Mouse (Mus musculus): ENCODE data around the gene Pld4. TPM values are rescaled to one million over a fixed set of nuclear protein-coding genes. Genes with fewer than 3 reads are reported as not detected.

The Pld4 gene
- 100 to 1,000 TPM; 377 to 378 TPM for total RNA-seq (2023)

DNA sequence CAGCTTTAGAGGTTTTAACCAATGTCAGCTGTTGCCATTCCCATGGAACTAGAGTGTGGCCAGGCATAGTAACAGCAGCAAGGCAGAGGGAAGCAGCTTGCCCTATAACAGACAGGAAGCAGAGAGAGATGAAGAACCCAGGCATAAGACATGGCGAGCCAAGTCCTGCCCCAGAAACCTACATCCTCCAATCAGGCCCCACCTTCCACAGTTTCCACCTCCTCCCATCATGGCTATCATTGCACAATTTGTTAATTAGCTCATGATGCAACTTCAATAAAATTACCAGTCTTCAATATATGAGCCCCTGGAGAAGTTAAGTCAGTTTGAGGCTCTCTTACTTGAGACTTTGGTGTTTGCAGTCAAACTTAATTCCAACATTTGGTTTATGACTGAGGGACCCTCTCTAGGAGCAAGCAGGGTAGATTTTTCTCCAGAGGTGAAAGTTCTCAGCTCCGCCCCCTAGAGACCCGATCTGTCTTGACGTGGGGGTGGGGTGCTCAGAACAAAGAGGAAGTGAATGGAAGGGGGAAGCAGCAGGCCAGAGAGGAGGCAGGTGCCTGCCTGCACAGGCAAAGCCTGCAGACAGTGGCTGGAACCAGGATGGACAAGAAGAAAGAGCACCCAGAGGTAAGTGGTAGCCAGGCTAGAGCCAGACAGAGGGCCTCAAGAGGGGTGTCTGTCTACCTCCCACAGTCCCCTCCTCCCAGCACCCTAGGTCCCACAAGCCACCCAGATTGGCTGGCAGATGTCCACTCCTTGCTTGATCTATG, at the start of gene Pld4:
Gene Pld4 (plus strand): TSS at position 502 of the 773 bp plus-strand sequence.

DNA sequence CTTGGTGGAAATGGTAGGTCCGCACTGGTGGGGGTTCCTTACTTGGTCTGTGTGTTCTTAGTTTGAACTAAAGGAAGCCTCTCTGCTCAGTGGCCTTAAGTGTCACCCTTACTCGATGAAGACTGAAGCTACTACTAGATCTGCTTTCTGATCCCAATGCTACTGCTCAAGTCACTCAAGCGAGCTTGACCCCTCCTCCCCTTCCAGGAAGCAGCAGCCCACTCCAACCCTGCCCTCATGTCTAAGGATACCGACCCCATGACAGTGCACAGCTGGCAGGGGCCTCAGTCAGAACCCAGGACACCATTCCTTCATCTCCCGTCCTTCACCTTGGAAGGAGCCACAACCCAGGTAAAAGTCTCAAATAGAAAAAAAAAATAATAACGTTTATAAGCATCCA, 40.2 kb upstream of the Pld4 start, which contains the start of gene Cep170b:
Gene Cep170b (plus strand): TSS at position 240 of the 400 bp plus-strand sequence.

DNA sequence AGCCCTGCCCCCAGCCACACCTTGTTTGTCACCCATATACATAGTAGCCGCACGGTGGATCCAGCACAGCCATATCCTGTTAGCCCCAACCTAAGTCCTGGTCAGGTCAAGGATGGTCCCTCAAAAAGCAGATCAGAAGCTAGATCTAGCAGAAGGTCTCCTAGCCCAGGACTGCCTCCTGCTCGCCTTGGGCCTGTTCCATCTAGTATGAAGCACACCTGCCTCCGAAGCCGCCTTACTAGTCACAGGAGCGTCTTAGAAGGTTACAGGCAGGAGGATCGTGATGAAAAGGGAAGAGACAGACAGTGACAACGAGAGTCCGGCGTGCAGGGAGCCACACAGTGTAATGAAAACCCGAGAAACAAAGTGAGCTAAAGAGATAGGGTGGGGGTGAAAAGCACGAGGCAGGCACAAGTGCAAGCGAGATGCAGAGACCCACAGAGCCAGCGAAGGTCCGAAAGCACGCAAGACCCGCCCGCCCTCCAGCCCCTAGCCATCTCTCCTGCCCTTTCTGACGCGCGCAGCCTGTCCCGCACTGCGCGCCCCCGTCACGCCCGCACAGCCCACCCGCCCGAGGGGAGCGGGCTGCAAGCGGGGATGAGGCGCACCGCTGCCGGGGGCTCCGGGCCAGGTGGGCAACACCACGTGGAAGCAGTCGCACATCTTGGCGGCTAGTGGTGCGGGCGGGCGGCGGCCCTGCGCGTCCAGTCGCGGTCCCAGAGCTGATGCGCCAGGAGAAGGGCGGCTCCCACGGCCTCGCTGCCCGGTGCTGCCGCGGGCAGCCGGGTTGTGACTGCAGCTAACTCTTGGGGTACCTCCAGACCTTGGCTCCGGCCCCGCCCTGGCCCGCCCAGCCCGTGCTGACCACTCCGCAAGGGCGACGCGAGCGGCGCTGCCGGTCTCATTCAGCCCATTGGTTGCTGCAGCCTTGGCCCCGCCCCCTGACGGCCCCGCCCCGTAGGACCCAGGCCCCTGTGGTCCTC, 41.7 kb downstream of the Pld4 start, which contains the start of gene Ahnak2:
Gene Ahnak2 (minus strand): TSS at position 794 of the 983 bp plus-strand sequence.

DNA sequence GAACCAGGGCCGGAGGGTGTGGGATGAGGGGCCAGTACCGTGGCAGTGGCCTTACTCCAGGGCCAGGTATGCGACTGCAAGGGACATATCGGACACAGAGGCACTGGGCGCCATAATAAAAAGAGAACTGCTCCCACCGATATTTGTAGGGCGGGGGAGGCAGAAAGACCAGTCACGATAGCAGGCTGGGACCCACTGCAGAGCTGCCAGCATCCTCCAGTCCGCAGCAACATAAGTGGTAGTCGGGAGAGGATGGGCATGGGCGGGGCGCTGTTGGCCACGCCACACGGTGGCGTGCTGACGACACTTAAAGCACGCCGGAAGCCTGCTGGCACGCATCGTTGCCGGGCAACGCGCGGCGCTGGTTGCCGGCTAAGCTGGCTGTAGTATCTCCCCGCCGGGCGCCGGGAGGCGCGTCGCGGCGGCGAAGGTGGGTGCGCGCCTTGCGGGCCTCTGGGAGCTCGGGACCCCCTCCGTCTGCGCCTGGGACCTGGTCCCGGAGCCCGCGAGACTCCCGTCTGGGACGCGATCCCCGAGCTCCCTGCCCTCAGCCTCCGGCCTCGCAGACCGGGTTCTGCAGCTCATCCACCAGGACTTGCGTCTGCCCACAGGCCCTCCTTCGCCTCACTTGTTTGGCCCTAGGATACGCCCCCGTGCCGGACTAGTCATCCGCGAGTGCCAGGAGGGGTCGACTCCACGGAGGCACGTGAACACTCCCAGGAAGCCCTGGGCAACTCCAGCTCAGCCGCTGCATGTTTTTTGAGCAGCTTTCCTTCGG, 48.3 kb downstream of the Pld4 start, which contains the start of gene Clba1:
Gene Clba1 (plus strand): TSS at position 351 of the 778 bp plus-strand sequence.

Other genes starting within 250 kb of the Pld4 start
- gene Tmem179, start 243.9 kb upstream of the Pld4 start, total RNA-seq (2023) = not detected
- 10 to 100 TPM; 26.3 to 26.8 TPM for gene Inf2, start 171.9 kb upstream of the Pld4 start, total RNA-seq (2023)
- 1 to 10 TPM; 4.5 to 8.2 TPM for gene Adssl1, start 140.6 kb upstream of the Pld4 start, total RNA-seq (2023)
- 10 to 100 TPM; 21.2 to 37.6 TPM for gene Siva1, start 116.0 kb upstream of the Pld4 start, total RNA-seq (2023)
- 100 to 1,000 TPM; 105 to 106 TPM for gene Akt1, start 85.8 kb upstream of the Pld4 start, total RNA-seq (2023)
- 1 to 10 TPM; 2.3 to 3.3 TPM for gene Zbtb42, start 81.8 kb upstream of the Pld4 start, total RNA-seq (2023)
- gene Cep170b, start 40.2 kb upstream of the Pld4 start, total RNA-seq (2023) = 10 to 100 TPM in 1 of 2 experiments, 1 to 10 TPM in 1; 6.8 to 13.9 TPM
- gene Ahnak2, start 42.0 kb downstream of the Pld4 start, total RNA-seq (2023) = under 1 TPM; 0.12 to 0.26 TPM
- 1 to 10 TPM; 1.3 to 1.6 TPM for gene Clba1, start 48.3 kb downstream of the Pld4 start, total RNA-seq (2023)
- 10 to 100 TPM; 29.2 to 31.9 TPM for gene Cdca4, start 68.8 kb downstream of the Pld4 start, total RNA-seq (2023)
- gene Gpr132, start 107.6 kb downstream of the Pld4 start, total RNA-seq (2023) = 10 to 100 TPM; 47.5 to 55.4 TPM
- gene Jag2, start 169.1 kb downstream of the Pld4 start, total RNA-seq (2023) = 1 to 10 TPM in 1 of 2 experiments, under 1 TPM in 1; 0.77 to 3.4 TPM
- gene Nudt14, start 181.5 kb downstream of the Pld4 start, total RNA-seq (2023) = 10 to 100 TPM; 13.0 to 14.9 TPM
- 10 to 100 TPM; 13.3 to 14.4 TPM for gene Btbd6, start 215.8 kb downstream of the Pld4 start, total RNA-seq (2023)
- 100 to 1,000 TPM; 167 to 174 TPM for gene Brf1, start 240.0 kb downstream of the Pld4 start, total RNA-seq (2023)

Measured in B cell, adult 67 days (primary cell).